Mouse (Mus musculus): ENCODE results near the gene Olfr1215. TPM values are rescaled to one million over a fixed set of nuclear protein-coding genes. Genes with fewer than 3 reads are reported as not detected.
"Not testable (repeated sequence)": the region's sequence is repeated elsewhere in the genome, so short reads cannot be mapped to it uniquely, and the experiment has no call there.

Gene Olfr1215
- not detected in 2 replicates for polyA plus RNA-seq (2016; fragmentation: Nextera tagmentation; extraction: Ambion mirVana)

GRCm38 (mm10) chr2:89006873-89007272 lies at the start of gene Olfr1215:
Olfr1215 (minus strand) TSS chr2:89006973.
- Histone ChIP-seq H3K27ac (no peak within 1 kb of the TSS), H3K4me3 (no peak within 1 kb of the TSS), H3K36me3 (no peaks in the 10 kb centered on the region), H3K27me3 (no peaks in the 10 kb centered on the region), H3K9ac (no peak within 1 kb of the TSS), H3K4me1 (no peaks in the 10 kb centered on the region), H3K4me2 (replicated peaks) (no peak within 1 kb of the TSS), H3K9me3 (no peaks in the 10 kb centered on the region)
- no peak for ATAC-seq (ENCODE audit: insufficient number of reproducible peaks, insufficient read depth, low FRiP score, low TSS enrichment)
- WGBS = 69% methylated on average over 2 of the region's 2 CpGs

- ATAC-seq (ENCODE audit: insufficient number of reproducible peaks, insufficient read depth, low FRiP score, low TSS enrichment) = no peak
- WGBS = 70% methylated on average over 2 of the region's 2 CpGs
- no peak within 1 kb of the TSS for H3K4me2 ChIP-seq (replicated peaks)
These were observed 25.2 kb upstream of the Olfr1215 start, which contains the start of gene Olfr1217 for GRCm38 (mm10) chr2:89031965-89032364. Olfr1217 (minus strand) TSS chr2:89032065.

GRCm38 (mm10) chr2:89021436-89021835 lies 14.7 kb upstream of the Olfr1215 start:
- H3K27me3 ChIP-seq; H3K27ac ChIP-seq; H3K4me1 ChIP-seq; H3K9me3 ChIP-seq; H3K9ac ChIP-seq; ATAC-seq (ENCODE audit: insufficient number of reproducible peaks, insufficient read depth, low FRiP score, low TSS enrichment); H3K4me2 ChIP-seq (replicated peaks); H3K36me3 ChIP-seq; H3K4me3 ChIP-seq: not testable (repeated sequence)
- WGBS = 72% methylated on average over 3 of the region's 3 CpGs

More at GRCm38 (mm10) chr2:89031965-89032364, 25.2 kb upstream of the Olfr1215 start, which contains the start of gene Olfr1217:
- Histone ChIP-seq H3K36me3 (no peaks in the 10 kb centered on the region), H3K4me3 (no peak within 1 kb of the TSS), H3K9me3 (no peaks in the 10 kb centered on the region), H3K9ac (no peak within 1 kb of the TSS), H3K4me1 (no peaks in the 10 kb centered on the region), H3K27ac (no peak within 1 kb of the TSS), H3K27me3 (no peaks in the 10 kb centered on the region)

GRCm38 (mm10) chr2:89018240-89018639 lies 11.5 kb upstream of the Olfr1215 start, which contains the start of gene Olfr1216:
Olfr1216 (minus strand) TSS chr2:89018340.
- Histone ChIP-seq H3K9ac (no peak within 1 kb of the TSS), H3K27me3 (no peaks in the 10 kb centered on the region), H3K4me2 (replicated peaks) (no peak within 1 kb of the TSS), H3K9me3 (no peaks in the 10 kb centered on the region), H3K36me3 (no peaks in the 10 kb centered on the region), H3K4me3 (no peak within 1 kb of the TSS), H3K27ac (no peak within 1 kb of the TSS), H3K4me1 (no peaks in the 10 kb centered on the region)
- 79% methylated on average over 1 of the region's 1 CpGs for WGBS
- no peak for ATAC-seq (ENCODE audit: insufficient number of reproducible peaks, insufficient read depth, low FRiP score, low TSS enrichment)

- Histone ChIP-seq H3K4me3 (no peak within 1 kb of the TSS), H3K4me2 (replicated peaks) (no peak within 1 kb of the TSS), H3K27ac (no peak within 1 kb of the TSS), H3K9me3 (no peaks in the 10 kb centered on the region), H3K27me3 (no peaks in the 10 kb centered on the region), H3K4me1 (no peaks in the 10 kb centered on the region), H3K9ac (no peak within 1 kb of the TSS), H3K36me3 (no peaks in the 10 kb centered on the region)
- 93% methylated on average over 1 of the region's 1 CpGs for WGBS
- no peak for ATAC-seq (ENCODE audit: insufficient number of reproducible peaks, insufficient read depth, low FRiP score, low TSS enrichment)
These were observed 14.2 kb downstream of the Olfr1215 start, which contains the start of gene Olfr1214 for GRCm38 (mm10) chr2:88992553-88992952. Olfr1214 (minus strand) TSS chr2:88992653.

GRCm38 (mm10) chr2:88980181-88980580 lies 26.6 kb downstream of the Olfr1215 start, which contains the start of gene Gm13762:
Gm13762 (minus strand) TSS chr2:88980281.
- Histone ChIP-seq H3K4me2 (replicated peaks) (no peak within 1 kb of the TSS), H3K36me3 (no peaks in the 10 kb centered on the region), H3K27me3 (no peaks in the 10 kb centered on the region), H3K4me1 (no peaks in the 10 kb centered on the region), H3K9ac (no peak within 1 kb of the TSS), H3K4me3 (no peak within 1 kb of the TSS), H3K9me3 (no peaks in the 10 kb centered on the region), H3K27ac (no peak within 1 kb of the TSS)
- no peak for ATAC-seq (ENCODE audit: insufficient number of reproducible peaks, insufficient read depth, low FRiP score, low TSS enrichment)
- WGBS = 80% methylated on average over 1 of the region's 1 CpGs

GRCm38 (mm10) chr2:88953669-88954068 lies 53.1 kb downstream of the Olfr1215 start, which contains the start of gene Olfr1212:
Olfr1212 (plus strand) TSS chr2:88953969.
- no peaks in the 10 kb centered on the region for H3K9me3 ChIP-seq
- no peak for ATAC-seq (ENCODE audit: insufficient number of reproducible peaks, insufficient read depth, low FRiP score, low TSS enrichment)
- no peaks in the 10 kb centered on the region for H3K36me3 ChIP-seq
- no peaks in the 10 kb centered on the region for H3K27me3 ChIP-seq
- H3K9ac ChIP-seq = no peak within 1 kb of the TSS
- no peaks in the 10 kb centered on the region for H3K4me1 ChIP-seq
- H3K4me2 ChIP-seq (replicated peaks) = no peak within 1 kb of the TSS
- no peak within 1 kb of the TSS for H3K27ac ChIP-seq
- H3K4me3 ChIP-seq = no peak within 1 kb of the TSS

Other genes starting within 250 kb of the Olfr1215 start
- not detected in 2 replicates for gene Olfr1199, start 246.5 kb downstream of the Olfr1215 start, polyA plus RNA-seq (2016; fragmentation: Nextera tagmentation; extraction: Ambion mirVana)
- gene Olfr1200, start 236.5 kb downstream of the Olfr1215 start, polyA plus RNA-seq (2016; fragmentation: Nextera tagmentation; extraction: Ambion mirVana) = not detected in 2 replicates
- gene Olfr1201, start 213.9 kb downstream of the Olfr1215 start, polyA plus RNA-seq (2016; fragmentation: Nextera tagmentation; extraction: Ambion mirVana) = not detected in 2 replicates
- gene Olfr1202, start 192.5 kb downstream of the Olfr1215 start, polyA plus RNA-seq (2016; fragmentation: Nextera tagmentation; extraction: Ambion mirVana) = 0.04 TPM in 1 of 2 replicates, not detected in the other
- gene Olfr1205, start 177.2 kb downstream of the Olfr1215 start, polyA plus RNA-seq (2016; fragmentation: Nextera tagmentation; extraction: Ambion mirVana) = not detected in 2 replicates
- gene Olfr1204, start 157.7 kb downstream of the Olfr1215 start, polyA plus RNA-seq (2016; fragmentation: Nextera tagmentation; extraction: Ambion mirVana) = not detected in 2 replicates
- not detected in 2 replicates for gene Olfr1206, start 143.7 kb downstream of the Olfr1215 start, polyA plus RNA-seq (2016; fragmentation: Nextera tagmentation; extraction: Ambion mirVana)
- not detected in 2 replicates for gene Olfr1208, start 104.7 kb downstream of the Olfr1215 start, polyA plus RNA-seq (2016; fragmentation: Nextera tagmentation; extraction: Ambion mirVana)
- gene Olfr1209, start 91.8 kb downstream of the Olfr1215 start, polyA plus RNA-seq (2016; fragmentation: Nextera tagmentation; extraction: Ambion mirVana) = not detected in 2 replicates
- not detected in 2 replicates for gene Olfr1211, start 68.9 kb downstream of the Olfr1215 start, polyA plus RNA-seq (2016; fragmentation: Nextera tagmentation; extraction: Ambion mirVana)
- gene Olfr1212, start 53.0 kb downstream of the Olfr1215 start, polyA plus RNA-seq (2016; fragmentation: Nextera tagmentation; extraction: Ambion mirVana) = not detected in 2 replicates
- not detected in 2 replicates for gene Gm13762, start 26.7 kb downstream of the Olfr1215 start, polyA plus RNA-seq (2016; fragmentation: Nextera tagmentation; extraction: Ambion mirVana)
- not detected in 2 replicates for gene Olfr1214, start 14.3 kb downstream of the Olfr1215 start, polyA plus RNA-seq (2016; fragmentation: Nextera tagmentation; extraction: Ambion mirVana)
- not detected in 2 replicates for gene Olfr1216, start 11.4 kb upstream of the Olfr1215 start, polyA plus RNA-seq (2016; fragmentation: Nextera tagmentation; extraction: Ambion mirVana)
- gene Olfr1217, start 25.1 kb upstream of the Olfr1215 start, polyA plus RNA-seq (2016; fragmentation: Nextera tagmentation; extraction: Ambion mirVana) = not detected in 2 replicates
- not detected in 2 replicates for gene Olfr1218, start 54.2 kb upstream of the Olfr1215 start, polyA plus RNA-seq (2016; fragmentation: Nextera tagmentation; extraction: Ambion mirVana)
- not detected in 2 replicates for gene Olfr1219, start 76.5 kb upstream of the Olfr1215 start, polyA plus RNA-seq (2016; fragmentation: Nextera tagmentation; extraction: Ambion mirVana)
- 0.04 TPM in 1 of 2 replicates, not detected in the other for gene Olfr1220, start 99.9 kb upstream of the Olfr1215 start, polyA plus RNA-seq (2016; fragmentation: Nextera tagmentation; extraction: Ambion mirVana)
- not detected in 2 replicates for gene Olfr1221, start 110.3 kb upstream of the Olfr1215 start, polyA plus RNA-seq (2016; fragmentation: Nextera tagmentation; extraction: Ambion mirVana)
- gene Olfr1222, start 126.1 kb upstream of the Olfr1215 start, polyA plus RNA-seq (2016; fragmentation: Nextera tagmentation; extraction: Ambion mirVana) = not detected in 2 replicates
- gene Olfr1223, start 144.6 kb upstream of the Olfr1215 start, polyA plus RNA-seq (2016; fragmentation: Nextera tagmentation; extraction: Ambion mirVana) = not detected in 2 replicates
- not detected in 2 replicates for gene Olfr1224-ps1, start 157.1 kb upstream of the Olfr1215 start, polyA plus RNA-seq (2016; fragmentation: Nextera tagmentation; extraction: Ambion mirVana)
- not detected in 2 replicates for gene Olfr1225, start 167.7 kb upstream of the Olfr1215 start, polyA plus RNA-seq (2016; fragmentation: Nextera tagmentation; extraction: Ambion mirVana)
- gene Olfr1226, start 193.1 kb upstream of the Olfr1215 start, polyA plus RNA-seq (2016; fragmentation: Nextera tagmentation; extraction: Ambion mirVana) = not detected in 2 replicates
- gene Olfr1228, start 247.1 kb upstream of the Olfr1215 start, polyA plus RNA-seq (2016; fragmentation: Nextera tagmentation; extraction: Ambion mirVana) = not detected in 2 replicates

Measured in embryonic facial prominence, embryonic 12.5 days (tissue).